Mouse (Mus musculus) megakaryocyte progenitor cell, adult 5-6 weeks (primary cell): ENCODE measurements at regions not wholly inside any gene's neighbourhood (a gene's known extent, or its start where the extent isn't known, plus 50 kb on each side); places are given as distances from the start of the nearest gene placed in this dataset.

Experiments
- ATAC-seq: replicated peaks from 2 replicates; pipeline ENCODE4 v1.8.0; 2016; ENCODE audit warnings: mild to moderate bottlenecking, moderate TSS enrichment, inconsistent platforms; ENCODE audit not compliant: poor library complexity

DNA sequence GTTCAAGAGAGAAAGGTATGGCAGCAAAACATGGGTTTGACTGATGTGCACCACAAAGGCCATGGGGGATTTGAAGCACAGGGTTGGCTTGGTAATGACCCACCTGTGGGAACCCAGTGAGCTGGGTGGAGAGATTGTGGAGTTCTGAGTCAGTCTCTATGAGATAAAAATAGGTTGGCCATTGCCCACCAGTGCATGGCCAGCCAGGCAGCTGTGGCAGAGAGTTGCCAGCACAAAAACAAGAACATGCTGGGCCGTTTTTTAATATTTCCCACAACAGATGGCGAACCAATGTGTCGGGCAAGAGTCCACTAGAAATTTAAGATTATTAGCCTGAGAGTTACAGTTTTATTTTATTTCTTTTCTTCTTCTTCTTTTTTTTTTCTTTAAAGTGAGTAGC is 205.6 kb upstream of the Arhgap24 start:
- ATAC-seq = no peak

- ATAC-seq = no peak
These were observed 194.1 kb upstream of the Arhgap24 start for GRCm38 (mm10) chr5:102287131-102287530.

DNA sequence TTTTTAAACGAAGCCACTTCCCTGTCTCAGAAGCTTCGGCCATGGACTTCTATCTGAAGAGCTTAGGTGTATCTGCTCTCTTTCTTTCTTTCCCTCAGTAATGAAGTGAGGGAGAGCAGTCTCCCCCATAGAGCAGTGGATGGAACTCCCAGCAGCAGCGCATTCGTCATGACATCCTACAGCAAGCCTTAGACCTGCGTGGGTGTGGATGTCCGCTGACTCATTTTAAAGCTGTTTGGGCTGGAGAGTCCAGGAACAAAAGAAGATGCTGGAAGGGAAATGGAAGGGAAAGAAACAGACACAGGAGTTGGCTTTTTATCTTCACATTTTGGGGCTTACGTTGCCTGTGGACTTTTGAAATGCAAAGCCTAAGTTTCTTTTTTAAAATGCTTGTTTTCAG is 190.3 kb upstream of the Arhgap24 start:
- no peak for ATAC-seq

- no peak for ATAC-seq
These were observed 185.6 kb upstream of the Arhgap24 start for GRCm38 (mm10) chr5:102295564-102295963.

DNA sequence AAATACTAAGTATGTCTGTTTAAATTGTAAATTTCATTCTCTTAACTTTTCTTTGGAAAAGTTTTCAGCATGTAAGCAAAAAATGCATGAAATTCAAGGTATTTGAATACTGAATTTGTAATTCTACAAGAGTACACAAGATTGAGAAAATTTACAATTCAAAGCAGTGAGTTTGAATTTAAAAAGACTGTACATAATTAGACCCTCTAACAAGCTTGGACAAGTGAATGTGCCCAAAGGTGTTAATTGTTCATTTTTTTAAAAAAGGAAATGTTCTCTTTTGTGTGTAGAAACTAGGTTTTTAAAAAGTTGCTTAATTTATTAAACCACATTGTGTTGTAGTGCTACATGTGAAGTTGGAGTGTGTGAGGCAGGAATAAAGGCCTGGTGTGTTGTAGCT is 174.9 kb upstream of the Arhgap24 start:
- no peak for ATAC-seq

GRCm38 (mm10) chr5:102306718-102307117 is 174.5 kb upstream of the Arhgap24 start:
- no peak for ATAC-seq

GRCm38 (mm10) chr5:102311570-102311969 is 169.6 kb upstream of the Arhgap24 start:
- ATAC-seq = no peak

DNA sequence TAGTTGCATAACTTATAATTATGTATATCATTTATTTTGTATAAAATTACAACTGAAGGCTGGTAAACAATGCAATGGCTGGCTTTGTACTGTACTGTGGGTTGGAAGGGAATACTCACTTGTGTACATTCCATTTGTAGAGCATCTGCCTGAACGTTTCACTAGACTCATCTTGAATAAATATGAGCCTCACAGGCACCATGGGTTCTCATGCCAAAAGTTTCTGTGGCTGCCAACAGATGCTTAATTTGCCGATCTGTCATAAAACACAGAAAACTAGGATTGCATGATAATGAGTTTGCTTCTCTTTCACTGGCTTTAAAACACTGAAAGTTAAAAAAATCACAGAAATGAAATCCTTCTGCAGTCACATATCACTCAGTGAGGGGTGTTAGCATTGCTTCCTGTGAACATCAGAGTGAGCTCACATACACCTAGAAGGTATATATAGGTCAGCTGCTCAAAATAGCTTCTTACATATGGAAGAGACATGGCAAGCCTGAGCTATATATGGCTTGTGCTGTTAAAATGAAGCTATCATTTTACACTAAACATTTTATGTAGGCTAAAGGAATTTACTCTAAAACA is 152.9 kb upstream of the Arhgap24 start:
- ATAC-seq = no peak

DNA sequence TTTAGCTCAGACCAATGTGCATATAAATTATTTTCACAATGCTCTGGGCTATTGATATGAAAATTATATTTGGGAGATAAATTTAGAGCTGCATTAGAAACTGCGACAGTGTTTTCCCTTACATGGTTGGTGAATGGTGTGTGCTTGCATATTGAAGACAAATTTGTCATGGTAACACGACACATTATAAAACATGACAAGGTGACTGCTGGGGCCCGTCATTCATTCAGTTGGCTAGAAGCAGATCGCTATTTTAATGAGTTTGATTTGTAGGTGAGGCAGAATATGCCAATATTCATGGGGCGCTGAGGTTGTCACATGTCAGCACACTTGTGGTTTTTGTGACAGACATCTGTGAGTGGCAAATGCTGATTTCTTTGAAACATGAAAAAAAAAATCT is 147.3 kb upstream of the Arhgap24 start:
- no peak for ATAC-seq

GRCm38 (mm10) chr5:102334442-102335197 is 146.6 kb upstream of the Arhgap24 start:
- ATAC-seq = no peak

DNA sequence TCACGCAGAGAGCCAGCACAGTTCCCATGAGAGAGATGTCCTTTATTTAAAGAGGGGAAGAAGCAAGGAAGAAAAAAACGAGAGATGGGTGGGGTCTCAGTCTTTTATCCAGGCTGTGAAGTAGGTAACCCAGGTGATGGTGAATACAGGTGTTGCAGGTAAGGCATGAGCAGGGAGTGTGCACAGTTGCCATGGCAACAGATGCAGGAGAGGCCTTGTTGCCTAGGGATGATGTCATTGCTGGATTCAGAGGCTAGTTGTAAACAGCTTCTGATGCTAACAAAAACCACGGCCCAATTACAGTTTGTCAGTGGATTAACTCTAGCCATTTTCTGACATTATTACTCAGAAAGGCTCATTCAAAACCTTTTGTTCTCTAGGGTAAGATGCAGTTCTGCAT is 114.7 kb upstream of the Arhgap24 start:
- ATAC-seq = no peak

DNA sequence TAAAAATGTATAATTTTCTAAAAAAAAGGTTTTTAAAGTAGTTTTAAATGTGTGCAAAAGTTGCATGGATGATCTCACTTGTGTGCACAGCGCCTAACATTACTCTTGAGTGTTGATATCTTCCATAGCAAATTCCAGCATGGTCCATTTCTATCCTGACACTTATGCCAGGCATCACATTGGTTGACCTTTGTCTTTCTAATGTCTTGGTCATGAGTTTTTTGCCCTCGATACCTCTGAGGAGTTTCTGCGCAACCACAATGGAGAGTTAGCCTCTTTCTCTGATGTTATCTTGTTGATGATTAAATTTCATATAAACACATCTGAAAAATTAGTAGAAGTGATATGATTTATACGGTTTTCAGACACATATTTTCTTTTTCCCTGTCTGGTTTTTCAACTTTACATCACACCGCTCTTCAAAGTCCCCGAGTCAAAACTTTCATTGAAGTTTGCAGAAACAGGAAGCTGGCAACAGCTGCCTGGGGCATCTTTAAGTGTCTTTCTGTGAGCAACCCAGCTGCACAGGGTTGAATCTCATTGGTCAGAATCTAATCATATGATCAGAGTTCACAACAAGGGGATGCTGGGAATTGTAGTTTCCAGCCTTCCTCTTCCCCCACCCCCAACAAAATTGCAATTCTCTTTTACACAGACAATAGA is 107.8 kb upstream of the Arhgap24 start:
- no peak for ATAC-seq

GRCm38 (mm10) chr5:102373972-102374755 is 107.0 kb upstream of the Arhgap24 start:
- no peak for ATAC-seq

DNA sequence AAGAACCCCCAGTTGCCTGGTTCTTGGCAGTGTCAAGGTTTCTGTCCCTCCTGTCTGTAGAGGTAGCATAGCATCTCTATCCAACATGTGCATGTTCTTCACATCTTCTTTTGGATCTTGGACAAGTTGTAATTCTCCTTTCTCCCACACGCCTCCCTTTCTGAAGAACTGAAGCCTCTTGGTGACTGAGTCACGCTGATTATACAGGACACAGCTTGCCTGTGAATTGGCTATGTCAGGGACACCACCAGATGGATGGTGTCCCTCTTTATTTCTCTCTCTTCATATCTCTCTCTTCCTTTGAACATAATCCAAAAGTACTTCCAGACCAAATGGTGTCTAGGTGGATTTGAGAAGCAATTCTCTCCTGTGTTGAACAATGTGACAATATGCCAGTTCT is 105.9 kb upstream of the Arhgap24 start:
- no peak for ATAC-seq

GRCm38 (mm10) chr5:102393941-102394340 is 87.2 kb upstream of the Arhgap24 start:
- no peak for ATAC-seq

- no peak for ATAC-seq
These were observed 85.5 kb upstream of the Arhgap24 start for GRCm38 (mm10) chr5:102395608-102396146.

GRCm38 (mm10) chr5:102399006-102399405 is 82.2 kb upstream of the Arhgap24 start:
- no peak for ATAC-seq

DNA sequence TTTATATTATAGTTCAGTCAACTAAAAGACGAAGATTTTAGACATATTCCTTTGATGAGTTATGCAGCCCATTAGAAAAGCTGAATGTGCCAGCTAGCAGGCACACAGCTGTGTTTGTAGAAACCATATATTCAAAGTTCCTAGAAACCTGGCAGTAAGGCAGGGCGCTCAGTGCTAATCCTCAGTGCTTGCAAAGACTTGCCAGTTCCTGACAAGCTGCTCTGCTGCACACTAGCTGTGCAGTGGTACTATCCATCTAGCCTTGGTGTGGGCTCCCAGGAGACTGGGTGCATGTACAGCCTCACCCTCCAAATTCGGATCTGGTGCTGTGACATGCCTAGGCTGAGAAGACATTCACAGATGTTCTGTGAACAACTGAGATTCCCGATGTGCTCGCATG is 63.5 kb upstream of the Arhgap24 start:
- ATAC-seq = no peak

DNA sequence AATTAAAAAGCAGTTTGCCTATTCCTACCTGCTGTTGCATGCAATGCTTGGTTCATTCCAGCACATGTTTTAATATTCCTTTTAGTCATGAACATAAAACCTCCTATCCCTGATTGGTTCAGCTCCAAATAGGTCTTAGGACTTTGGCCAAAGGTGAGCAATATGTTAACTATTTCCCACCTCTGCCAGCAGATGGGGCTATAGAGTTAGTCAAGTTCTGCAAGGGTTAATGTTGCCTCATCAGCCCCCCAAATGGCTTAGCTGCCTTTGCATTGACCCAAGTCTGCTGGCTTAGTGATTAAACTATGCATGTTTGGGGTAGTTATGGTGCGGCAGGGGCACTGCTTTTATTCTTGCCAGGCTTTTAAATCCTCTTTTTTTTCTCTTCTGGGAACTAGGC is 62.1 kb upstream of the Arhgap24 start:
- peak; percentile 96 for ATAC-seq

GRCm38 (mm10) chr5:102424636-102425242 is 56.5 kb upstream of the Arhgap24 start:
- ATAC-seq = peak; percentile 90

- no peak for ATAC-seq
These were observed 52.9 kb upstream of the Arhgap24 start for GRCm38 (mm10) chr5:102428310-102428709.
